Mouse (Mus musculus): ENCODE measurements around the gene Gal3st3.

Gal3st3 gene

GRCm38 (mm10) chr19:5297903-5298800 is at the start of gene Gal3st3:
Gal3st3 (plus strand) TSS chr19:5298331.
- DNase-seq (ENCODE audit: low read depth, low spot score): no peak

- DNase-seq (ENCODE audit: low read depth, low spot score): peak; percentile 79
Observed at GRCm38 (mm10) chr19:5257140-5257539, 41.0 kb upstream of the Gal3st3 start.

GRCm38 (mm10) chr19:5267015-5267414 is 31.1 kb upstream of the Gal3st3 start:
- DNase-seq (ENCODE audit: low read depth, low spot score): no peak

GRCm38 (mm10) chr19:5268017-5268416 is 30.1 kb upstream of the Gal3st3 start:
- DNase-seq (ENCODE audit: low read depth, low spot score): no peak

- no peak for DNase-seq (ENCODE audit: low read depth, low spot score)
Observed at GRCm38 (mm10) chr19:5268875-5269274, 29.3 kb upstream of the Gal3st3 start.

GRCm38 (mm10) chr19:5269392-5269791 is 28.7 kb upstream of the Gal3st3 start:
- no peak for DNase-seq (ENCODE audit: low read depth, low spot score)

GRCm38 (mm10) chr19:5271430-5271829 is 26.7 kb upstream of the Gal3st3 start:
- no peak for DNase-seq (ENCODE audit: low read depth, low spot score)

- DNase-seq (ENCODE audit: low read depth, low spot score): no peak
Observed at GRCm38 (mm10) chr19:5272326-5272795, 25.8 kb upstream of the Gal3st3 start.

GRCm38 (mm10) chr19:5272801-5273733 is 25.1 kb upstream of the Gal3st3 start, which contains the start of gene Pacs1:
Pacs1 (minus strand) TSS chr19:5273119.
- peak; percentile 92 for DNase-seq (ENCODE audit: low read depth, low spot score)

- DNase-seq (ENCODE audit: low read depth, low spot score): no peak
Observed at GRCm38 (mm10) chr19:5273916-5274315, 24.2 kb upstream of the Gal3st3 start.

GRCm38 (mm10) chr19:5274641-5275040 is 23.5 kb upstream of the Gal3st3 start:
- no peak for DNase-seq (ENCODE audit: low read depth, low spot score)

- DNase-seq (ENCODE audit: low read depth, low spot score): no peak
Observed at GRCm38 (mm10) chr19:5275736-5276135, 22.4 kb upstream of the Gal3st3 start.

GRCm38 (mm10) chr19:5276531-5276930 is 21.6 kb upstream of the Gal3st3 start:
- no peak for DNase-seq (ENCODE audit: low read depth, low spot score)

GRCm38 (mm10) chr19:5277140-5277539 is 21.0 kb upstream of the Gal3st3 start:
- peak; percentile 35 for DNase-seq (ENCODE audit: low read depth, low spot score)

GRCm38 (mm10) chr19:5278381-5278780 is 19.8 kb upstream of the Gal3st3 start:
- no peak for DNase-seq (ENCODE audit: low read depth, low spot score)

- DNase-seq (ENCODE audit: low read depth, low spot score): peak; percentile 99
Observed at GRCm38 (mm10) chr19:5294972-5295735, 3.0 kb upstream of the Gal3st3 start, which contains the start of gene Sf3b2. Sf3b2 (minus strand) TSS chr19:5295455.

- DNase-seq (ENCODE audit: low read depth, low spot score): no peak
Observed at GRCm38 (mm10) chr19:5295736-5296075, 2.4 kb upstream of the Gal3st3 start.

- no peak for DNase-seq (ENCODE audit: low read depth, low spot score)
Observed at GRCm38 (mm10) chr19:5296630-5297029, 1.5 kb upstream of the Gal3st3 start.

GRCm38 (mm10) chr19:5300588-5300987 is 2.5 kb downstream of the Gal3st3 start:
- DNase-seq (ENCODE audit: low read depth, low spot score): no peak

- peak; percentile 84 for DNase-seq (ENCODE audit: low read depth, low spot score)
Observed at GRCm38 (mm10) chr19:5302455-5302854, 4.3 kb downstream of the Gal3st3 start.

GRCm38 (mm10) chr19:5306279-5306678 is 8.1 kb downstream of the Gal3st3 start:
- peak; percentile 33 for DNase-seq (ENCODE audit: low read depth, low spot score)

All from A20 (cell line).